Mouse (Mus musculus): ENCODE measurements around the gene Spp2. TPM values are rescaled to one million over a fixed set of nuclear protein-coding genes. Genes with fewer than 3 reads are reported as not detected.

The Spp2 gene
- polyA plus RNA-seq, 1 experiment from 2014 or later = not detected

DNA sequence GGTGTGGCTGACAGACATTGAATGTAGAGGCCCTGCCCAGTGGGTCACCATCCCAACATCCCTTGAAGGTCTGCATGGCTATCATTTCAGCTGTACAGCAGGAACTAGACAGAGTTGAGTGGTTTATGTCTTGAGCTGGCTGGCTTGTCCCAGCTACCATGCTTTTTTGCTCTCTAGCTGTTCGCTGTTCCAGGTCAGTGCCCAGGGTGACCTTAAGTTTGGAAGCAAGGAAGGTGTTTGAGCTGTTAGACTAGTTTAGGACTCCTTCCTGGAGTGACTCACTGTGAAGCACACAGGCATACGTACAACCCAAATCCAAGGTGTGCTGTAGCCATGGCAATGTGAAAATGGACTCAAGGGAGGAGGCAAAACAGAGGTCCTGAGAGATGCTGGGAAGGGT is 61.6 kb downstream of the Spp2 start:
- 88% methylated on average over 2 of the region's 2 CpGs for WGBS
- no peak for ATAC-seq (ENCODE audit: insufficient number of reproducible peaks, insufficient read depth, low FRiP score, low read depth)
- Histone ChIP-seq H3K4me1 (ENCODE audit: control insufficient read depth in 2 of 2, insufficient read depth in 2 of 2, low read length in 2 of 2) (peaks cover 3 to 10% of the 10 kb centered on the region in 2 experiments; a peak in 3 of 4 replicates), H3K4me3 (ENCODE audit: control insufficient read depth in 1 of 2, insufficient read depth in 1 of 2, low read depth in 1 of 2, low read length in 2 of 2) (no peak overlapping the region), H3K27me3 (ENCODE audit: control insufficient read depth, insufficient read depth, low read length) (no peaks in the 10 kb centered on the region), H3K9ac (ENCODE audit: low read length) (no peak overlapping the region), H3K9me3 (ENCODE audit: control insufficient read depth, low read length) (no peaks in the 10 kb centered on the region), H3K36me3 (ENCODE audit: control insufficient read depth, insufficient read depth, low read length) (no peaks in the 10 kb centered on the region), H3K4me2 (ENCODE audit: low read length) (no peak overlapping the region), H3K27ac (replicated peaks in 1 of 2; ENCODE audit: control insufficient read depth in 1 of 2, insufficient read depth in 1 of 2, low read depth in 2 of 2, low read length in 2 of 2) (no peak overlapping the region)

DNA sequence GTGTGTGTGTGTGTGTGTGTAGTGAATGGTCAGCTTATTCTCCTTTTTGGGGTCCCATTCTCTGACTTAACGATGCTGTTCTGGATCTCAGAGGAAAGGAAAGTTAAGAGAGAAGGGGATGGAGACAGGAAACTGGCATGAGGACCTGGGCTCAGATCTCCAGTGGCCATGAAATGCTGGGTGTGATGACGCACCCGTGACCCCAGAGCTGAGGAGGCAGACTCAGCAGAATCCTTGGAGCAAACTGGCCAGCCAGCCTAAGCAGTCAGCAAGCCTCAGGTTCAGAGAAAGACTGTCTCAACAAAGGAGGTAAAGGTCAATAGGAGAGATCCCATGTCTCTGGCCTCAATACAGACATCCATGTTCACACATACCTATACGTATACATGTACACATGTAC is 63.0 kb downstream of the Spp2 start:
- H3K27ac ChIP-seq (replicated peaks in 1 of 2; ENCODE audit: control insufficient read depth in 1 of 2, insufficient read depth in 1 of 2, low read depth in 2 of 2, low read length in 2 of 2) = no peak overlapping the region
- WGBS = 83% methylated on average over 4 of the region's 4 CpGs

DNA sequence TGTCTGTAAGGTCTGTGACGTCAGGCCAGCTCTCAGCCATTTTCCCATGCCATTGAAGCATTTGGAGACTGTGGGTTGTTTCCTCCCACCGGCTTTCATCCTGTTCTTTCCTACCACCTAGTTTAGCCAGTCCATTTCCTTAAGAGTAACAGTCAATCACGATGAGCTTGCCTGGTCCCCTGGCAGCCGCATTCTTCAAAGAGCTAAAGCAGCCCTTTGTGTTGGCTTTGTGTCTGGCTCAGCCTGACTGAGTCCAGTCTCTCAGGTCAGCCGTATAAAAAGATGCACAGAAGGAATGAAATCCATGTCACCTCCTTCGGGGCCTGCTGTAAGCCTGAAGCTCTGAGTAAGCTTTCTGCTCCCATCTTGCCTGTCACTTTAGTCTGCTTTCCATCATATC is 65.5 kb downstream of the Spp2 start:
- 44% methylated on average over 6 of the region's 6 CpGs for WGBS
- H3K27ac ChIP-seq (replicated peaks in 1 of 2; ENCODE audit: control insufficient read depth in 1 of 2, insufficient read depth in 1 of 2, low read depth in 2 of 2, low read length in 2 of 2) = no peak overlapping the region
- H3K9me3 ChIP-seq (ENCODE audit: control insufficient read depth, low read length) = no peaks in the 10 kb centered on the region
- peaks cover 0 to 4% of the 10 kb centered on the region in 2 experiments; a peak in 2 of 4 replicates for H3K4me1 ChIP-seq (ENCODE audit: control insufficient read depth in 2 of 2, insufficient read depth in 2 of 2, low read length in 2 of 2)
- no peaks in the 10 kb centered on the region for H3K36me3 ChIP-seq (ENCODE audit: control insufficient read depth, insufficient read depth, low read length)
- no peak for ATAC-seq (ENCODE audit: insufficient number of reproducible peaks, insufficient read depth, low FRiP score, low read depth)
- no peak overlapping the region for H3K4me2 ChIP-seq (ENCODE audit: low read length)
- H3K9ac ChIP-seq (ENCODE audit: low read length) = no peak overlapping the region
- no peak overlapping the region for H3K4me3 ChIP-seq (ENCODE audit: control insufficient read depth in 1 of 2, insufficient read depth in 1 of 2, low read depth in 1 of 2, low read length in 2 of 2)
- no peaks in the 10 kb centered on the region for H3K27me3 ChIP-seq (ENCODE audit: control insufficient read depth, insufficient read depth, low read length)

More for the DNA sequence above, 63.0 kb downstream of the Spp2 start:
- H3K4me1 ChIP-seq (ENCODE audit: control insufficient read depth in 2 of 2, insufficient read depth in 2 of 2, low read length in 2 of 2) = peaks cover 0 to under 1% of the 10 kb centered on the region in 2 experiments; a peak in 2 of 4 replicates
- H3K4me3 ChIP-seq (ENCODE audit: control insufficient read depth in 1 of 2, insufficient read depth in 1 of 2, low read depth in 1 of 2, low read length in 2 of 2) = no peak overlapping the region
- no peaks in the 10 kb centered on the region for H3K36me3 ChIP-seq (ENCODE audit: control insufficient read depth, insufficient read depth, low read length)
- no peaks in the 10 kb centered on the region for H3K9me3 ChIP-seq (ENCODE audit: control insufficient read depth, low read length)
- no peak overlapping the region for H3K9ac ChIP-seq (ENCODE audit: low read length)
- H3K4me2 ChIP-seq (ENCODE audit: low read length) = no peak overlapping the region
- no peaks in the 10 kb centered on the region for H3K27me3 ChIP-seq (ENCODE audit: control insufficient read depth, insufficient read depth, low read length)
- no peak for ATAC-seq (ENCODE audit: insufficient number of reproducible peaks, insufficient read depth, low FRiP score, low read depth)

DNA sequence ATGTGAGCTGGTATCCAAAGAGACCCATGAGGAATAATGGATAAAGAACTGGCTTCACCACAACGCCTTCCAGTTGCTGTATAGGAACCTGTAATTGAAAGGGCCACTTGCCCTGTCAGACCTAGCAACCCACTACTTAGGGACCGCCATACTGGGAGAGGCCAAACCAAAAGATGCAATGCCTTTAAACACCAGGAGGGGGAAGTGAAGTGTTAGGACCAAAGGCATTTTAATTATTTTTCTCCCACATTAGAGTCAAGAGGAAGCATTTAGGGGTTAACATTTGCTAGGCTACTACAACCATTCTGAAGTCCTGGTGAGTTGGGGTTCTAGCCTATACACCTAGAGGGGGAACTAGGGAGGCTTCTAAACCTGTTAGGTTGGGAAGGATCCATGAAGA is 67.1 kb downstream of the Spp2 start:
- WGBS = 62% methylated on average over 2 of the region's 2 CpGs

DNA sequence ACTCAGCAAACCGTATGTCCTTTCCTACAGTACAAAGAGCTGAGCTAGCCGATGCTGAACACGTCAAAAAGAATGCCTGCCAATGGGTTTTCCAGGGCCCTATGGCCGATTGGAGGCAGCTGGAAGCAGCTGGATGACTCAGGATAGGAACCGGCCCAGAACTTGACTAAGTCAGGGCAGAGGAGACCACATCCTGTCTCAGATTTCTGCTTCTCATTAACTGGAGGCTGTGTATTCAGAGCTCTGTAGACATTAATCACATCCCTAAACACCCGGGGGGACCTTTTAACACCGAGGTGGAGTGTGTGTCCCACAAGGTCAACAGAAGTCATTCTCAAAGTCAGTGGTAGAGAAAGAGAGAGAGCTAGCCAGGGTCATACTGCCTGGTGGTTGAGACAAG is 67.8 kb downstream of the Spp2 start:
- Histone ChIP-seq H3K9me3 (ENCODE audit: control insufficient read depth, low read length) (no peaks in the 10 kb centered on the region), H3K4me3 (ENCODE audit: control insufficient read depth in 1 of 2, insufficient read depth in 1 of 2, low read depth in 1 of 2, low read length in 2 of 2) (no peak overlapping the region), H3K4me2 (ENCODE audit: low read length) (no peak overlapping the region), H3K36me3 (ENCODE audit: control insufficient read depth, insufficient read depth, low read length) (no peaks in the 10 kb centered on the region), H3K9ac (ENCODE audit: low read length) (no peak overlapping the region), H3K27ac (replicated peaks in 1 of 2; ENCODE audit: control insufficient read depth in 1 of 2, insufficient read depth in 1 of 2, low read depth in 2 of 2, low read length in 2 of 2) (no peak overlapping the region), H3K27me3 (ENCODE audit: control insufficient read depth, insufficient read depth, low read length) (no peaks in the 10 kb centered on the region), H3K4me1 (ENCODE audit: control insufficient read depth in 2 of 2, insufficient read depth in 2 of 2, low read length in 2 of 2) (peaks cover 0 to 4% of the 10 kb centered on the region in 2 experiments; a peak in 2 of 4 replicates)
- WGBS = 43% methylated on average over 7 of the region's 7 CpGs
- ATAC-seq (ENCODE audit: insufficient number of reproducible peaks, insufficient read depth, low FRiP score, low read depth) = no peak; the same call in 1 of the 2 replicates

More for the DNA sequence above, 67.1 kb downstream of the Spp2 start:
- Histone ChIP-seq H3K9me3 (ENCODE audit: control insufficient read depth, low read length) (no peaks in the 10 kb centered on the region), H3K4me2 (ENCODE audit: low read length) (no peak overlapping the region), H3K4me3 (ENCODE audit: control insufficient read depth in 1 of 2, insufficient read depth in 1 of 2, low read depth in 1 of 2, low read length in 2 of 2) (no peak overlapping the region), H3K9ac (ENCODE audit: low read length) (no peak overlapping the region), H3K36me3 (ENCODE audit: control insufficient read depth, insufficient read depth, low read length) (no peaks in the 10 kb centered on the region), H3K27ac (replicated peaks in 1 of 2; ENCODE audit: control insufficient read depth in 1 of 2, insufficient read depth in 1 of 2, low read depth in 2 of 2, low read length in 2 of 2) (no peak overlapping the region), H3K4me1 (ENCODE audit: control insufficient read depth in 2 of 2, insufficient read depth in 2 of 2, low read length in 2 of 2) (peaks cover 0 to 4% of the 10 kb centered on the region in 2 experiments; a peak in 2 of 4 replicates), H3K27me3 (ENCODE audit: control insufficient read depth, insufficient read depth, low read length) (no peaks in the 10 kb centered on the region)
- no peak for ATAC-seq (ENCODE audit: insufficient number of reproducible peaks, insufficient read depth, low FRiP score, low read depth)

DNA sequence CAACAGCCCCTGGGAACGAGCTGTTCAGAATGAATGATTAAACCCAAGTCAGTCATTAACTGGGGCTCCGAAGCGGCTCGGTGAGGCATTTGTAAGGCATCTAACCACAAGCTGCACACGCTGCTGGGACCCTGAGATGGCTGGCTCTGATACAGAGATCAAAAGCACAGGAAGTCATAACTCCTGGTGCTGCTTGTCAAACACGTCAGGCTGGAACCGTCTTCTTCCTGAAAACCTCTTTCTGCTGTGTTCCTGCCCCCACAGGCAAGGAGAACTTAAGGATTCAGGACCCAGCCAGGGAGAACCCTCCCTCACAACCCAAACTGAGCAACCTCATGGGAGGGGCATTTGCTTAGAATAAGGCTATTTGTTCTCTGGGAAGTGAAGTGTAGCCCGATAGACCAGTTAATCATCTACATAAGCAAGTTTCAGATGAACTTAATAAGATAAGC is 68.8 kb downstream of the Spp2 start:
- Histone ChIP-seq H3K4me2 (ENCODE audit: low read length) (no peak overlapping the region), H3K36me3 (ENCODE audit: control insufficient read depth, insufficient read depth, low read length) (no peaks in the 10 kb centered on the region), H3K9ac (ENCODE audit: low read length) (no peak overlapping the region), H3K4me1 (ENCODE audit: control insufficient read depth in 2 of 2, insufficient read depth in 2 of 2, low read length in 2 of 2) (peaks cover 0 to 4% of the 10 kb centered on the region in 2 experiments; a peak in 2 of 4 replicates), H3K9me3 (ENCODE audit: control insufficient read depth, low read length) (no peaks in the 10 kb centered on the region), H3K27me3 (ENCODE audit: control insufficient read depth, insufficient read depth, low read length) (no peaks in the 10 kb centered on the region), H3K4me3 (ENCODE audit: control insufficient read depth in 1 of 2, insufficient read depth in 1 of 2, low read depth in 1 of 2, low read length in 2 of 2) (no peak overlapping the region), H3K27ac (replicated peaks in 1 of 2; ENCODE audit: control insufficient read depth in 1 of 2, insufficient read depth in 1 of 2, low read depth in 2 of 2, low read length in 2 of 2) (no peak overlapping the region)
- no peak for ATAC-seq (ENCODE audit: insufficient number of reproducible peaks, insufficient read depth, low FRiP score, low read depth)
- WGBS = 52% methylated on average over 8 of the region's 8 CpGs

Other genes with a start within 250 kb of the Spp2 start
- not detected in 2 replicates for gene Ugt1a5, start 240.9 kb upstream of the Spp2 start, polyA plus RNA-seq (2014; fragmentation: Nextera tagmentation; extraction: Ambion mirVana)
- gene Ugt1a2, start 206.4 kb upstream of the Spp2 start, polyA plus RNA-seq (2014; fragmentation: Nextera tagmentation; extraction: Ambion mirVana) = not detected in 2 replicates
- gene Dnajb3, start 201.2 kb upstream of the Spp2 start, polyA plus RNA-seq (2014; fragmentation: Nextera tagmentation; extraction: Ambion mirVana) = 3.9 and 4.1 TPM in 2 replicates
- not detected in 2 replicates for gene Ugt1a1, start 195.0 kb upstream of the Spp2 start, polyA plus RNA-seq (2014; fragmentation: Nextera tagmentation; extraction: Ambion mirVana)
- 0.62 and 0.77 TPM in 2 replicates for gene Mroh2a, start 180.0 kb upstream of the Spp2 start, polyA plus RNA-seq (2014; fragmentation: Nextera tagmentation; extraction: Ambion mirVana)
- 104 TPM in 2 replicates for gene Hjurp, start 129.3 kb upstream of the Spp2 start, polyA plus RNA-seq (2014; fragmentation: Nextera tagmentation; extraction: Ambion mirVana)
- gene Trpm8, start 129.3 kb upstream of the Spp2 start, polyA plus RNA-seq (2014; fragmentation: Nextera tagmentation; extraction: Ambion mirVana) = 0.04 TPM in 1 of 2 replicates, not detected in the other
- gene Glrp1, start 103.1 kb downstream of the Spp2 start, polyA plus RNA-seq (2014; fragmentation: Nextera tagmentation; extraction: Ambion mirVana) = 0.23 TPM in 2 replicates

Measured in heart, embryonic 14.5 days (tissue).